Mouse (Mus musculus) heart, adult 2 months (tissue): ENCODE measurements around the gene Ehd2. TPM values are rescaled to one million over a fixed set of nuclear protein-coding genes. Genes with fewer than 3 reads are reported as not detected.

Source experiments
- DNase-seq, 2 experiments: peaks; one replicate each; pipeline ENCODE4 v3.0.0; 2021
- H3K27ac ChIP-seq: fragments of 200-600 bp; 2 replicates; pipeline ENCODE4 v1.8.1; 2022
- H3K27me3 ChIP-seq: fragments of 200-500 bp; 2 replicates; pipeline ENCODE4 v1.6.1; 2012; ENCODE audit warnings: mild to moderate bottlenecking, low read length, inconsistent platforms, mixed read lengths; ENCODE audit not compliant: control insufficient read depth, insufficient read depth
- H3K36me3 ChIP-seq: fragments of 200-500 bp; 2 replicates; pipeline ENCODE4 v1.6.1; 2012; ENCODE audit warnings: low read length, inconsistent platforms; ENCODE audit not compliant: control insufficient read depth, insufficient read depth
- H3K4me1 ChIP-seq: fragments of 200-500 bp; 2 replicates; pipeline ENCODE4 v1.6.1; 2011; ENCODE audit warnings: low read length; ENCODE audit not compliant: control insufficient read depth, insufficient read depth
- H3K4me3 ChIP-seq: fragments of 200-600 bp; 2 replicates; pipeline ENCODE4 v1.8.1; 2022
- H3K79me2 ChIP-seq: fragments of 200-500 bp; replicated peaks from 2 replicates; pipeline ENCODE4 v1.6.1; 2012; ENCODE audit warnings: mild to moderate bottlenecking, inconsistent platforms, low read length, moderate library complexity, mixed read lengths; ENCODE audit not compliant: control insufficient read depth, insufficient read depth
- H3K9ac ChIP-seq: fragments of 200-500 bp; 2 replicates; pipeline ENCODE4 v1.6.1; 2012; ENCODE audit warnings: low read depth, mild to moderate bottlenecking, control low read depth, inconsistent platforms, low read length, mixed read lengths
- CTCF ChIP-seq: fragments of 200-600 bp; IDR thresholded peaks from 2 replicates; pipeline ENCODE4 v1.8.1; 2022; ENCODE audit warnings: antibody characterized with exemption, mild to moderate bottlenecking, moderate library complexity
- EP300 ChIP-seq: fragments of 200-500 bp; IDR thresholded peaks from 2 replicates; pipeline ENCODE4 v1.6.1; 2011; ENCODE audit warnings: low read depth, low read length, control low read depth; ENCODE audit not compliant: insufficient read depth
- POLR2A ChIP-seq: fragments of 200-500 bp; IDR thresholded peaks from 2 replicates; pipeline ENCODE4 v1.6.1; 2011; ENCODE audit warnings: mild to moderate bottlenecking, low read depth, low read length, control low read depth; ENCODE audit not compliant: insufficient read depth
- WGBS: fragments of 180-500 bp; shearing (Covaris S2); methylation state at CpG from one replicate; pipeline ENCODE4 v1.1.7; 2018; 5-methylcytosine and 5-hydroxymethylcytosine counted together
- intact Hi-C: fragments of 180-260 bp; cut with DNase I; formaldehyde crosslinking; loops from one replicate; pipeline ENCODE4 v1.15.1; 2025
- polyA plus RNA-seq: library from polyadenylated mRNA; depleted of rRNA; stranded (reverse); fragments of >200 nt; gene quantifications from 2 replicates; pipeline ENCODE4 v1.2.3, GENCODE M21; 2012
- total RNA-seq, 2 experiments: library from RNA; stranded (reverse); gene quantifications; 2 replicates each; pipeline ENCODE4 v1.2.3; 2021

Gene Ehd2
- total and polyA plus RNA-seq, 3 experiments, result 76.8 to 91.3 (median 81.9) TPM

DNA sequence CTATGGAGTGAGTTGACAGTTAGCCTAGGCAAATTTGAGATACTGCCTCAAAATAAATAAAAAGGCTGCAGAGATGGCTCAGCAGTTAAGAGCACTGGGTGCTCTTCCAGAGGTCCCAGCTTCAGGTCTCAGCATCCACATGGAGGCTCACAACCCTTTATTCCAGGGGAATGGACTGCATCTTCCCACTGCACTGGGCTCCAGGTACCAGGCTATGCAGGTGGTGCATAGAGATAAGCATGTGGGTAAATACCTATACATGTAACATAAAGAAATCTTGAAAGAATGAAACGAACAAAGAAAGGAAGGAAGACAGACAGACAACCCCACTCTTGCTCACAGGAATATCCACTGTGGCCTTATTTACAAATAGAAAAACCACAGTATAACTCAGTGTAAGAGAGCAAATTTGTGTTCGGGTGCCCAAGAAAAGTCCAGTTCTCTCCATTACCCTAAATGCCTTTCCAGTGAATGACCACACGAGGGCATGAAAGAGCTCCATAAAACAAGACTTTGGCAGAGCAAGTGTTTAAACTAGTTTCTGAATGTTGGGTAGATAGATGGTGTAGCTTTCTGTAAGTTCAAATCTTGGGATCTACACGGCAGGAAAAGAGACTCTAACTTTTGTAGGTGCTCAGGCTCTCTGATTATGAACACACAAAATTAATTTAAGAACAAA is 15.5 kb upstream of the Ehd2 start:
- H3K79me2 ChIP-seq, result peaks cover 2% of the 10 kb centered on the region; the same call in 1 of the 2 replicates
- peak in 1 of 2 experiments; percentile 16 for DNase-seq
- 18% methylated on average over 4 of the region's 4 CpGs for WGBS
- no peak overlapping the region for H3K9ac ChIP-seq
- no peaks in the 10 kb centered on the region for H3K27me3 ChIP-seq
- H3K4me1 ChIP-seq, result peaks cover 8% of the 10 kb centered on the region
- H3K36me3 ChIP-seq, result no peaks in the 10 kb centered on the region
- no peak for TF ChIP-seq POLR2A
- no peak for TF ChIP-seq EP300
- TF ChIP-seq CTCF, result peak; percentile 95
- H3K4me3 ChIP-seq, result no peak overlapping the region
- peak overlapping the region; percentile 76 for H3K27ac ChIP-seq
- intact Hi-C loops, result loop anchor here (1.0 to 5.0 kb wide), 3 partner anchors 34 to 174 kb away; no protein-coding TSS in a partner anchor

DNA sequence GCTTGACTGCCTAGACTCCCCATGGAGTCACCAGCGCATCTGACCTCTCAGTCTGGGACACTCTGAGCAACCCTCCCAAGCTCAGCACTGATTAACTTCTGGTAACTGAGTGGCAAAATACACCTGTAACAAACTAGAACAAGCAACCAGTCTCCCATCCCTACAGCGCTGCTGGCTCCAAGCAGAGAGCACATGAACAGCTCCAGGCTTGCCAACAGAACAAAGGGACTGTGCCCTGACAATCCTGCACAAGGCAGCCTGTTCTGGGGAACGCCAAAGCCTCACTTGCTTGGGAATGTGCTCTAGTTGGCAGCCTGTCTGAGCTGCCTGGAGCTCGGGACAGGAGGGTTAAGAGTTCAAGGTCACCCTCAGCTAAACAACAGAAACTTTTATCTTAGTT is 14.2 kb upstream of the Ehd2 start:
- H3K79me2 ChIP-seq, result no peaks in the 10 kb centered on the region; the same call in 1 of the 2 replicates
- H3K4me1 ChIP-seq, result peaks cover 8% of the 10 kb centered on the region
- no peaks in the 10 kb centered on the region for H3K36me3 ChIP-seq
- peak; percentile 35 to 79 for DNase-seq
- WGBS, result 53% methylated on average over 4 of the region's 4 CpGs
- H3K27me3 ChIP-seq, result no peaks in the 10 kb centered on the region
- no peak overlapping the region for H3K9ac ChIP-seq
- no peak overlapping the region for H3K4me3 ChIP-seq
- TF ChIP-seq CTCF (no peak), POLR2A (no peak), EP300 (peak; percentile 91)
- H3K27ac ChIP-seq, result peak overlapping the region; percentile 76
- intact Hi-C loops, result loop anchor here (5.0 kb wide), 2 partner anchors 36 to 176 kb away; no protein-coding TSS in a partner anchor

DNA sequence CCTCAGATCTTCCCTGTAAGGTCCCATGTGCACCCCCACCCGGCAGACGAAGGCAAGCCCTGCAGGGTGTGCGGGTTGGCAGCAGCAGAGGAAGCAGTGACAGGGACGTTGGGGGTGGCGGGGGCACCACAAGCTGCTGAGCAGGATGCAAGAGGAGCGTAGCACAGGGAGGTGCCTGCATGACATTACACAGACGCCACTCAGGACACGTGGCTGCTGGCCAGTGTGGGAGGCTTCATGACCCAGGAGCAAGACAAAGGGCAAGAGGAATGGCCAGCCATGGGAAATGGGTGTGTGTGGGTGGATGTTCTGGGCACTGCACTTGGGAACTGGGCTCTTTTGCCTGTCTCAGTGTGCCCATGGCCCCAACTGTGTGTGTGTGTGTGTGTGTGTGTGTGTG is 12.9 kb upstream of the Ehd2 start:
- Histone ChIP-seq H3K27me3 (no peaks in the 10 kb centered on the region), H3K4me3 (no peak overlapping the region), H3K79me2 (no peaks in the 10 kb centered on the region), H3K36me3 (no peaks in the 10 kb centered on the region), H3K9ac (no peak overlapping the region), H3K27ac (no peak overlapping the region), H3K4me1 (peaks cover 8% of the 10 kb centered on the region)
- TF ChIP-seq CTCF, result no peak
- TF ChIP-seq EP300, result peak; percentile 50; the same call in 1 of the 2 replicates
- 26% methylated on average over 8 of the region's 8 CpGs for WGBS
- intact Hi-C loops, result loop anchor here (5.0 kb wide), 2 partner anchors 37 to 177 kb away; no protein-coding TSS in a partner anchor
- DNase-seq, result peak in 1 of 2 experiments; percentile 75

DNA sequence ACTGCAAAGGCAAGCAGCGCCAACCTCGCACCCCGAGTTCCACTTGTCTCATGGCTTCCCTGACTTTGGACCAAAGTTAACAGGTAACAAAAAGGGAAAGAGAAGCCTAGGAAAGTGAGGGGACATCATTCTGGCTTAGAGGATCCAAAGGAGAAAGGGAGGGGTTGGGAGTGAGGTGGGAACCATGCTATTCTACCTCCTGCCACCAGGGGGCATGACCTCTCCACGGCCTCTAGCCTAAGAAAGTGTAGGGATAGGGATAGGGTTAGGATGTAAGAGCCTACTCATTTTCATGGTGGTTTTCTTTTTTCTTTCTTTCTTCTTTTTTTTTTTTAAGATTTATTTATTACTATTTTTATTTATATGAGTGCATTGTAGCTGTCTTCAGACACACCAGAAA is 8.5 kb upstream of the Ehd2 start:
- H3K9ac ChIP-seq, result no peak overlapping the region
- H3K27me3 ChIP-seq, result no peaks in the 10 kb centered on the region
- peaks cover 5% of the 10 kb centered on the region for H3K4me1 ChIP-seq
- peak; percentile 63 to 70 for DNase-seq
- H3K27ac ChIP-seq, result no peak overlapping the region
- H3K36me3 ChIP-seq, result no peaks in the 10 kb centered on the region
- intact Hi-C loops, result no loop called here
- H3K79me2 ChIP-seq, result no peaks in the 10 kb centered on the region
- TF ChIP-seq EP300, result peak; percentile 80
- no peak for TF ChIP-seq CTCF
- TF ChIP-seq POLR2A, result no peak
- 69% methylated on average over 4 of the region's 4 CpGs for WGBS
- no peak overlapping the region for H3K4me3 ChIP-seq

DNA sequence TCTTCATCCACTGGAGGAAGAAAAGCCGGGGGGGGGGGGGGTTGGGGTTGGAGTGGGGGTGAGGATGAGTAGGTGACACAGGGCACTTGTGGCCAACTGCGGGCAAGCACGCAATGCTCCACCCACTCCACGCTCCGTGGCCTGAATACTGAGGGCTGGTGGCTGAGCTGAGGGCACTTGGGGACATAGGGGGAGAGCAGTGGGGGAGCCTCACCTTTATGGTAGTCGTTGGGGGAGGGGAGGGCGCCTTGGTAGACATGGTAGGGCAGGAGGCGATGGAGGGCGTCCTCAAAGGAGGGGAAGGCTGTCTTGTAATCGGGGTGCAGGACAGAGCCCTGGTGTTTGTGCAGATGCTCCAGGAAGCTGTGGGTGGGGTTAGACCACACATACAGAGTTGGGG is 8.1 kb upstream of the Ehd2 start:
- no peak overlapping the region for H3K27ac ChIP-seq
- H3K9ac ChIP-seq, result no peak overlapping the region
- H3K27me3 ChIP-seq, result no peaks in the 10 kb centered on the region
- TF ChIP-seq CTCF, result no peak
- no peak for TF ChIP-seq EP300
- TF ChIP-seq POLR2A, result no peak
- H3K4me3 ChIP-seq, result no peak overlapping the region
- 88% methylated on average over 10 of the region's 10 CpGs for WGBS
- intact Hi-C loops, result no loop called here
- no peaks in the 10 kb centered on the region for H3K79me2 ChIP-seq
- DNase-seq, result peak in 1 of 2 experiments; percentile 32
- H3K4me1 ChIP-seq, result peaks cover 2% of the 10 kb centered on the region
- H3K36me3 ChIP-seq, result no peaks in the 10 kb centered on the region

DNA sequence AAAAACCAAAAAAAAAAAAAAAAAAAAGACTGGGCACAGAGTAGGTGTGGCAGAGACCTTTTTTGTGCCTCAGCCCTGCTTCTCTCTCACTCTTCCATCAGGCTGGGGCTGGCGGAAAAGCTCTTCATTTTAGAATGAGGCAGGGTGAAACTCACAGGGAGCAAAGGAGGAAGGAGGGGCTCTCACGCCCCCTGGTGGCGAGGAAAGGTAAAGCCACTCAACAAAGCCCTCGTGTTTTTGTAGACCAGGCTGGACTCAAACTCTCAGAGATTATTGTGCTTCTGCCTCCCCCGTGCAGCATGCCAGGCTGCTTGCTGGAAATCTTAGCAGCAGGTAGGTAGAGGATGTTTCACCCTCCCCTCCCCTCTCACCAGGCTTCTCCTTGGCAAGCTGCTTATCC is 7.3 kb upstream of the Ehd2 start:
- Histone ChIP-seq H3K4me1 (no peaks in the 10 kb centered on the region), H3K27me3 (no peaks in the 10 kb centered on the region), H3K36me3 (no peaks in the 10 kb centered on the region), H3K9ac (no peak overlapping the region), H3K4me3 (no peak overlapping the region), H3K79me2 (no peaks in the 10 kb centered on the region), H3K27ac (no peak overlapping the region)
- peak; percentile 67 to 77 for DNase-seq
- TF ChIP-seq CTCF (peak; percentile 87), POLR2A (no peak), EP300 (0 out of 2 replicates have a peak, but pooled peaks have one; percentile 38)
- intact Hi-C loops, result no loop called here
- 23% methylated on average over 5 of the region's 5 CpGs for WGBS
